Mouse (Mus musculus) intestine, embryonic 16.5 days (tissue): ENCODE measurements at regions not wholly inside any gene's neighbourhood (a gene's known extent, or its start where the extent isn't known, plus 50 kb on each side); places are given as distances from the start of the nearest gene placed in this dataset.
A peak's percentile ranks its signal among the peaks of the same experiment; 100 is the strongest.

Source experiments
- ATAC-seq: fragments of 200-750 bp; cut with Nextera tagmentation; 2 replicates; pipeline ENCODE4 v1.8.0; 2017; ENCODE audit warnings: moderate TSS enrichment, moderate library complexity
- H3K27ac ChIP-seq: fragments of 300-500 bp; sonication (generic); 2 replicates; pipeline ENCODE4 v1.5.1; 2014; ENCODE audit warnings: mild to moderate bottlenecking, low read length
- H3K27me3 ChIP-seq: fragments of 300-500 bp; sonication (generic); replicated peaks from 2 replicates; pipeline ENCODE4 v1.6.1; 2014; ENCODE audit warnings: low read length, control low read depth, mixed read lengths; ENCODE audit not compliant: control insufficient read depth, insufficient read depth
- H3K36me3 ChIP-seq: fragments of 300-500 bp; sonication (generic); 2 replicates; pipeline ENCODE4 v1.6.1; 2014; ENCODE audit warnings: low read length, control low read depth; ENCODE audit not compliant: control insufficient read depth, insufficient read depth
- H3K4me1 ChIP-seq: fragments of 300-500 bp; sonication (generic); 2 replicates; pipeline ENCODE4 v1.6.1; 2014; ENCODE audit warnings: low read length, control low read depth, mixed read lengths; ENCODE audit not compliant: control insufficient read depth, insufficient read depth
- H3K4me2 ChIP-seq: fragments of 300-500 bp; sonication (generic); 2 replicates; pipeline ENCODE4 v1.6.1; 2014; ENCODE audit warnings: low read depth, low read length, control low read depth
- H3K4me3 ChIP-seq: fragments of 300-500 bp; sonication (generic); 2 replicates; pipeline ENCODE4 v1.5.1; 2014; ENCODE audit warnings: mild to moderate bottlenecking, low read length
- H3K9ac ChIP-seq: fragments of 300-500 bp; sonication (generic); 2 replicates; pipeline ENCODE4 v1.6.1; 2014; ENCODE audit warnings: low read depth, low read length
- H3K9me3 ChIP-seq: fragments of 300-500 bp; sonication (generic); 2 replicates; pipeline ENCODE4 v1.6.1; 2016; ENCODE audit warnings: low read length, control low read depth; ENCODE audit not compliant: control insufficient read depth
- WGBS: fragments of 180-500 bp; shearing (Covaris S2); extraction: QIAGEN DNeasy Blood & Tissue Kit; methylation state at CpG from one replicate; pipeline ENCODE4 v1.1.7; 2014; 5-methylcytosine and 5-hydroxymethylcytosine counted together

GRCm38 (mm10) chr6:61103459-61104234 lies 76.5 kb upstream of the Ccser1 start:
- no peak overlapping the region for H3K9ac ChIP-seq
- no peak overlapping the region for H3K4me3 ChIP-seq
- H3K4me2 ChIP-seq: no peak overlapping the region
- peak overlapping the region; percentile 6; the same call in 1 of the 2 replicates for H3K27ac ChIP-seq
- 33% methylated on average over 4 of the region's 4 CpGs for WGBS
- no peaks in the 10 kb centered on the region for H3K9me3 ChIP-seq
- H3K27me3 ChIP-seq: no peaks in the 10 kb centered on the region
- peak; percentile 79 for ATAC-seq
- no peaks in the 10 kb centered on the region for H3K36me3 ChIP-seq
- H3K4me1 ChIP-seq: no peaks in the 10 kb centered on the region

GRCm38 (mm10) chr6:61115250-61115649 lies 64.9 kb upstream of the Ccser1 start:
- peak; percentile 68 for ATAC-seq
- Histone ChIP-seq H3K9me3 (no peaks in the 10 kb centered on the region), H3K4me3 (no peak overlapping the region), H3K4me1 (no peaks in the 10 kb centered on the region), H3K36me3 (no peaks in the 10 kb centered on the region), H3K4me2 (no peak overlapping the region), H3K9ac (no peak overlapping the region), H3K27me3 (no peaks in the 10 kb centered on the region), H3K27ac (no peak overlapping the region)
- WGBS: 56% methylated on average over 1 of the region's 1 CpGs

GRCm38 (mm10) chr6:61119590-61119989 lies 60.5 kb upstream of the Ccser1 start:
- Histone ChIP-seq H3K4me3 (no peak overlapping the region), H3K4me2 (no peak overlapping the region), H3K9ac (no peak overlapping the region), H3K36me3 (no peaks in the 10 kb centered on the region), H3K27me3 (no peaks in the 10 kb centered on the region), H3K9me3 (no peaks in the 10 kb centered on the region), H3K4me1 (no peaks in the 10 kb centered on the region), H3K27ac (no peak overlapping the region)
- ATAC-seq: no peak
- WGBS: 62% methylated on average over 2 of the region's 2 CpGs

DNA sequence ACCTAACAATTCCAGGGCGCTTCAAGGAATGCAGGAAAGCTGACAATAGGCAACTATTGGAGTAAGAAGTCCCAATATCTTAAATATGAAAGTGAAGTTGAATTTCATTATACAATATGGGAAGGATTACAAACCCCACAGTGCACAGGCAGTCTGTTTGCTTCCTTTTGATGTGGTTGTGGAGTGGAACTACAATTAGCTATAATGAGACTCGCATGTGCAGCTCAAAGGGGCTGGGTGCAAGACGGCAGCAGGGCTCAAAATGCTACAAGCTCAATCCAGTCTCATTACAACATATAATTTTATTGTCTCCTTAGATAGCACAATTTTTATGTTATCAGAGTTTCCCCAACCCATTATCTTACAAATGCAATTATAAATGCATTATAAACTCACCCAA lies 54.7 kb upstream of the Ccser1 start:
- ATAC-seq: no peak
- H3K4me1 ChIP-seq: peaks cover 3% of the 10 kb centered on the region; the same call in 1 of the 2 replicates
- no peaks in the 10 kb centered on the region for H3K36me3 ChIP-seq
- H3K4me3 ChIP-seq: no peak overlapping the region
- no peak overlapping the region for H3K4me2 ChIP-seq
- no peaks in the 10 kb centered on the region for H3K9me3 ChIP-seq
- WGBS: 83% methylated on average over 3 of the region's 3 CpGs
- H3K27ac ChIP-seq: no peak overlapping the region
- H3K27me3 ChIP-seq: no peaks in the 10 kb centered on the region
- H3K9ac ChIP-seq: no peak overlapping the region

GRCm38 (mm10) chr6:61127238-61127637 lies 52.9 kb upstream of the Ccser1 start:
- H3K36me3 ChIP-seq: no peaks in the 10 kb centered on the region
- WGBS: 79% methylated on average over 1 of the region's 1 CpGs
- no peaks in the 10 kb centered on the region for H3K9me3 ChIP-seq
- H3K27me3 ChIP-seq: no peaks in the 10 kb centered on the region
- H3K4me2 ChIP-seq: no peak overlapping the region
- ATAC-seq: peak; percentile 40; the same call in 1 of the 2 replicates
- H3K4me1 ChIP-seq: peaks cover 3% of the 10 kb centered on the region; the same call in 1 of the 2 replicates
- H3K27ac ChIP-seq: no peak overlapping the region
- H3K4me3 ChIP-seq: no peak overlapping the region
- H3K9ac ChIP-seq: no peak overlapping the region

DNA sequence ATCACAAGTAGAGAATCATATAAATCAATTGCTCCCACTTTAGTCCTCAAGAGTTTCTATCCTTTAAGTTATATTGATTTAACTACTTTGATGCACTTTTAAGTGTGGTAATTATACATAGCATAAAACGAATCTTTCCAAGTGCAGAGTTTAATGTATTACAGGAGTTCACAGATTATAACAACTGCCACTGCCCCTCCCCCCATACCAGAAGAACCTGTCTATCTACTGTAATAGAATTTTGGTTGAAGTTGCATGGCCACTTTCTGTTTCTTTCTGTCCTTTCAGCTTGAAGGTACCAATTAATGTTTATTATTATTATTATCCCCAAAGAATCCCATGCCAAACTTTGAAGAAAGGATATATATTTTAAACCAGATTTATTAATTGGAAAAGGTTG lies 51.9 kb upstream of the Ccser1 start:
- Histone ChIP-seq H3K27ac (no peak overlapping the region), H3K9ac (no peak overlapping the region), H3K36me3 (no peaks in the 10 kb centered on the region), H3K9me3 (no peaks in the 10 kb centered on the region), H3K27me3 (no peaks in the 10 kb centered on the region), H3K4me1 (peaks cover 3% of the 10 kb centered on the region; the same call in 1 of the 2 replicates), H3K4me2 (no peak overlapping the region), H3K4me3 (no peak overlapping the region)
- WGBS: 47% methylated on average over 1 of the region's 1 CpGs
- ATAC-seq: peak; percentile 69
